12 mouse cellular contexts compared by ENCODE assay signal in the genomic region with DNA sequence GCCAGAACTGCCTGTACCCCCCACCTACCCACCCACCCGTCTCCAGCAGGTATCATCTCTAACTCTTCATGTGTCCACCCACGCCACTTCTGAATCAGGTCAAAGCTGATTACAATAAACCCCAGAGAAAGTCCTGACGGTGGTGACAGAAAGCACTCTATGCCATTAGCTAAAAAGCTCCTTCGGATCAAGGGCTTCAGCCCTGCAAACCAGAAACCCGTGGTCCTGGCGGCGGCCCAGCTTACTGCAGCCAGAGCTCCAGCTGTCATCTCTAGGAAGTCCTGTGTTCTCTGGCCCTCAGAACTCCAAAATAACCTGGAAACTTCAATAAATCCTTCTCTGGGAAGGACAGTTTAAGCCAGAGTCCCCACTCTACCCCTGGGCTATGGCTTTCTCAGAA. TPM values are rescaled to one million over a fixed set of nuclear protein-coding genes. Genes with fewer than 3 reads are reported as not detected.
A peak's percentile ranks its signal among the peaks of the same experiment; 100 is the strongest.
DNase-seq lines count a peak whose midpoint lies in the region; TF ChIP-seq lines count a peak whose summit lies in the region.
"Had no signal": no experiment of that assay in that cellular context is flagged by ENCODE, and none has a peak within 500 bp of the region (broad histone marks: within the 10 kb centered on the region; RNA-seq: fewer than 3 reads in every experiment).

No protein-coding gene starts in this region.

- no peak overlapping the region for H3K27ac ChIP-seq in gastrocnemius, adult 2 months
- H3K27ac ChIP-seq: embryonic facial prominence, embryonic 15.5 days; midbrain, embryonic 13.5 days had no signal

- TF ChIP-seq CTCF in gastrocnemius, adult 2 months (IDR thresholded peaks at IDR 0.05) = no peak

- DNase-seq in gastrocnemius, postnatal 14 days = peak; percentile 42
- DNase-seq in gastrocnemius, adult 2 months = no peak
- DNase-seq in left cerebral cortex, postnatal 4 days = peak; percentile 80
- DNase-seq in left cerebral cortex, postnatal 14 days (ENCODE audit: low spot score in 2 of 2) = no peak
- peak; percentile 42 for DNase-seq in adrenal gland, postnatal 25 days
- peak; percentile 61 to 72 for DNase-seq in cerebellum, postnatal 36 days
- DNase-seq in thymus, postnatal 14 days = no peak
- DNase-seq in left cerebral cortex, postnatal 36 days (ENCODE audit: low spot score in 2 of 2) = no peak
- DNase-seq: gastrocnemius, postnatal 36 days; kidney, adult 9 months had no signal

- no peak overlapping the region for H3K4me3 ChIP-seq in gastrocnemius, adult 2 months
- H3K4me3 ChIP-seq: embryonic facial prominence, embryonic 15.5 days; midbrain, embryonic 13.5 days had no signal

- intact Hi-C loops in gastrocnemius, postnatal 14 days (cut with DNase I; ENCODE audit: low total_unique reads) = loop anchor here (2.0 kb wide), 1 partner anchor 19 kb away; no protein-coding TSS in a partner anchor
- intact Hi-C loops in gastrocnemius, adult 2 months (cut with DNase I) = no loop called here
- intact Hi-C loops in left cerebral cortex, postnatal 4 days (cut with DNase I) = no loop called here
- intact Hi-C loops in left cerebral cortex, postnatal 14 days (cut with DNase I) = no loop called here
- intact Hi-C loops in left cerebral cortex, postnatal 36 days (cut with DNase I) = no loop called here

RNA-seq across cellular contexts. Expression of a gene that starts 2.6 kb away (rescaled TPM):
- 1 to 10 TPM; 1.1 to 1.7 TPM for total RNA-seq in gastrocnemius, postnatal 14 days (2021)
- total RNA-seq in gastrocnemius, adult 2 months (2021) = under 1 TPM; 0.36 to 0.61 TPM
- total RNA-seq in left cerebral cortex, postnatal 4 days (2021) = 10 to 100 TPM; 49.4 to 54.1 TPM
- 100 to 1,000 TPM; 150 to 170 TPM for total RNA-seq in left cerebral cortex, postnatal 14 days (2021)
- total RNA-seq in adrenal gland, postnatal 25 days (2021) = 4.6 and 4.9 TPM in 2 replicates
- total RNA-seq in left cerebral cortex, postnatal 36 days (2021) = 100 to 1,000 TPM; 168 to 210 TPM

RNA-seq across cellular contexts. Expression of a gene that starts 15.8 kb away (rescaled TPM):
- 1 to 10 TPM in 1 of 2 experiments, under 1 TPM in 1; 0.21 to 1.0 TPM for total RNA-seq in gastrocnemius, postnatal 14 days (2021)
- total RNA-seq in gastrocnemius, adult 2 months (2021) = 1 to 10 TPM; 1.1 TPM
- not detected for total RNA-seq in left cerebral cortex, postnatal 4 days (2021)
- total RNA-seq in left cerebral cortex, postnatal 14 days (2021) = not detected
- 0.76 and 1.2 TPM in 2 replicates for total RNA-seq in adrenal gland, postnatal 25 days (2021)
- not detected for total RNA-seq in left cerebral cortex, postnatal 36 days (2021)

RNA-seq across cellular contexts. Expression of a gene that starts 23.1 kb away (rescaled TPM):
- not detected for total RNA-seq in gastrocnemius, postnatal 14 days (2021)
- total RNA-seq in gastrocnemius, adult 2 months (2021) = not detected
- total RNA-seq in left cerebral cortex, postnatal 4 days (2021) = under 1 TPM in 1 of 2 experiments, not detected in 1; 0.46 TPM
- total RNA-seq in left cerebral cortex, postnatal 14 days (2021) = not detected
- total RNA-seq in adrenal gland, postnatal 25 days (2021) = 2.8 and 5.1 TPM in 2 replicates
- total RNA-seq in left cerebral cortex, postnatal 36 days (2021) = not detected
- total RNA-seq: gastrocnemius, postnatal 36 days had no signal

RNA-seq across cellular contexts. Expression of a gene that starts 50.1 kb away (rescaled TPM):
- total RNA-seq in gastrocnemius, postnatal 14 days (2021) = 10 to 100 TPM; 49.4 to 51.3 TPM
- total RNA-seq in gastrocnemius, adult 2 months (2021) = 10 to 100 TPM; 45.6 to 53.5 TPM
- 100 to 1,000 TPM; 119 to 121 TPM for total RNA-seq in left cerebral cortex, postnatal 4 days (2021)
- 100 to 1,000 TPM; 102 TPM for total RNA-seq in left cerebral cortex, postnatal 14 days (2021)
- total RNA-seq in adrenal gland, postnatal 25 days (2021) = 171 and 211 TPM in 2 replicates
- 100 to 1,000 TPM; 139 to 143 TPM for total RNA-seq in left cerebral cortex, postnatal 36 days (2021)

RNA-seq across cellular contexts. Expression of a gene that starts 57.5 kb away (rescaled TPM):
- not detected for total RNA-seq in gastrocnemius, postnatal 14 days (2021)
- total RNA-seq in gastrocnemius, adult 2 months (2021) = not detected
- not detected for total RNA-seq in left cerebral cortex, postnatal 4 days (2021)
- not detected for total RNA-seq in left cerebral cortex, postnatal 14 days (2021)
- total RNA-seq in adrenal gland, postnatal 25 days (2021) = 55.6 and 58.0 TPM in 2 replicates
- not detected for total RNA-seq in left cerebral cortex, postnatal 36 days (2021)
- total RNA-seq: gastrocnemius, postnatal 36 days had no signal

Comparison
In these comparisons a context has a peak if more than half of its experiments do, and no peak if none do; other contexts are left out.
1. DNase-seq: peak in gastrocnemius, postnatal 14 days (single experiment), left cerebral cortex, postnatal 4 days (single experiment), adrenal gland, postnatal 25 days (single experiment) and cerebellum, postnatal 36 days (2 of 2); none in gastrocnemius, adult 2 months (single experiment), left cerebral cortex, postnatal 14 days (0 of 2), thymus, postnatal 14 days (single experiment) and left cerebral cortex, postnatal 36 days (0 of 2).